Mouse (Mus musculus): ENCODE measurements around the gene Prrx2. TPM values are rescaled to one million over a fixed set of nuclear protein-coding genes. Genes with fewer than 3 reads are reported as not detected.

Gene Prrx2
- total RNA-seq, 1 experiment from 2014 or later: not detected

DNA sequence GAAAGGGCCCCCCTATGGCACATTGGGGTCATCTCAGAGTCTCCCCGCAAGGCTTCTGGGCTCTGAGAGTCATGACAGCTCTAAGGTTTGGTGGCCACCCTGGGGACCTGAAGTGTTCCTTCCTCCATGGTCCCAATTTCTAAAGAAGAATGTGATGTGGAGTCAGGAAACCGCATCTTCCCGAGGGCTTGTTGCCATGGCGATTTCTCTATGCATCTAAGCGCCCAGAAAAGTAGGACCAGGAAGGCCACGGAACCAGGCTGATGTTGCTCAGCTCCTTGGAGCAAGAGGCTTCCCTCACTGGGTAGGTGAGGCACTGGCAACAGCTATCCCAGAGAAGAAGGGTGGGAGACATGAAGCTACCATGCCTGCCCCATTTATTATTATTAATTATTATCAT, 22.3 kb downstream of the Prrx2 start:
- no peak for ATAC-seq (replicated peaks; ENCODE audit: insufficient number of reproducible peaks, low FRiP score, low TSS enrichment, poor library complexity, severe bottlenecking)

DNA sequence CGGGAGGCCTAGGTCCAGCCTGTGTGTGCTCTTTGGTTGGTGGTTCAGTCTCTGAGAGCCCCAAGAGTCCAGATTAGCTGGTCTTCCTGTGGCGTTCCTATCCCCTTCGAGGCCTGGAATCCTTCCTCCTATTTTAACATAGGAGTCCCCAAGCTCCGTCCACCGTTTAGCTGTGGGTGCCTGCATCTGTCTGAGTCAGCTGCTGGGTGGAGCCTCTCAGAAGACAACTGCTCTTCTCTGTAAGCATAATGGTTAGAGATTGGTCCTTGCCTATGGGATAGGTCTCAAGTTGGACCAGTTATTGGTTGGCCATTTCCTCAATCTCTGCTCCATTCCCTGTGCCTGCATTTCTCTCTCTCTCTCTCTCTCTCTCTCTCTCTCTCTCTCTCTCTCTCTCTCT, 25.0 kb downstream of the Prrx2 start:
- ATAC-seq (replicated peaks; ENCODE audit: insufficient number of reproducible peaks, low FRiP score, low TSS enrichment, poor library complexity, severe bottlenecking): no peak

DNA sequence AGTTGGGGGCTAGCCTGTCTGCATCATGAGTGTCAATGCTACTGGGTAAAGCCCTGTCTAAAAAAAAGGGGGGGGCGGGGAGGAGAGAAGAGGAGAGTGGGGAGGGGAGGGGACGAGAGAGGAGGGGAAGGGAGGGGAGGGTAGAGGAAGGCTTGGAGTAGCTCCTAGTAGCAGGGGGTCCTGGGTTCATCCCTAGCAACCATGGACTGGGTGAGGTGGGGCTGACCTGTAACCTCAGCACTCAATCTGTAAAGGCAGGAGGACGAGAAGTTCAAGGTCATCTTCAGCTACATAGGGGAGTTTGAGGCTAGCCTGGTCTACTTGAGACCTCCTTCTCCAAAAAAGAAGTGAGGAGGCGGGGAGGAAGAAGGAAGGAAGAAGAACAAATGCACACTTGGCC, 27.3 kb downstream of the Prrx2 start:
- ATAC-seq (replicated peaks; ENCODE audit: insufficient number of reproducible peaks, low FRiP score, low TSS enrichment, poor library complexity, severe bottlenecking): no peak

DNA sequence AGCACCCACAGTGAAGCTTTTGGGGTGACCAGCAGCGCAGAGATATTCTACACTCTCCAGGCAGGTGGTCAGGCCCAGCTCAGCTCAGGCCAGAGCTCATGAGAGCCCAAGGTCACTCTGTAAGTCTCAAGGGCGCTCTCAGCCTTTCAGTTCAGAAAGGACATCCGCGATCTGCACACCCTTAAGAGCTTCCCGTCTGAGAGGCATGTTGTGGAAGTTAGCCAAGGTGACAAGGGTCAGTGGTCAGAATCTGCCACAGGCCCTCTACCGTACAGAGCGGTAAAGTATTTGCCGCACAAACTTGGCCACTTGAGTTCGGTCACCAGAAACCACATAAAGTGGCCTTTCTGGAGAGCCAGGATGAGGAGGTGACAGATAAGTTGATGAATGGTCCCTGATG, 28.8 kb downstream of the Prrx2 start:
- no peak for ATAC-seq (replicated peaks; ENCODE audit: insufficient number of reproducible peaks, low FRiP score, low TSS enrichment, poor library complexity, severe bottlenecking)

DNA sequence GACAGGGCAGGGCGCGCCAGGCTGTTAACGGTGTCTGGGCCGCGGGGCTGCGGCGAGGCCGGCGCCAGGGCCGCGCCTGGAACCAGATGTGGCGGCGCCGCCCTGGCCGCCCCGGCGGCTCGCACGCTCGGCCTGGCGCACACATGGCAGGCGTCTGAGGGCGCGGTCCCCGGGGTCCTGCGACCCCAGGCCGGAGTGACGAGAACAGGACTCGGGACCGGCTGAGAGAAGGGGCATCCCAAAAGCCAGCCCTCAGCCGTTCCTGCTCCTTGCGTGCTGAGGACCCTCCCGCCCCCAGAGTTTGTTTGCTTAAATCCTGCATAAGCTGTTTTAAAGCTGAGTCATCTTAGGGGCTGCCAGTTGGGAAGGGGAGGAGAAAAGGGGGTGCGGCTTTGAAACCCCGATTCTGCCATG, 30.2 kb downstream of the Prrx2 start:
- no peak for ATAC-seq (replicated peaks; ENCODE audit: insufficient number of reproducible peaks, low FRiP score, low TSS enrichment, poor library complexity, severe bottlenecking)

DNA sequence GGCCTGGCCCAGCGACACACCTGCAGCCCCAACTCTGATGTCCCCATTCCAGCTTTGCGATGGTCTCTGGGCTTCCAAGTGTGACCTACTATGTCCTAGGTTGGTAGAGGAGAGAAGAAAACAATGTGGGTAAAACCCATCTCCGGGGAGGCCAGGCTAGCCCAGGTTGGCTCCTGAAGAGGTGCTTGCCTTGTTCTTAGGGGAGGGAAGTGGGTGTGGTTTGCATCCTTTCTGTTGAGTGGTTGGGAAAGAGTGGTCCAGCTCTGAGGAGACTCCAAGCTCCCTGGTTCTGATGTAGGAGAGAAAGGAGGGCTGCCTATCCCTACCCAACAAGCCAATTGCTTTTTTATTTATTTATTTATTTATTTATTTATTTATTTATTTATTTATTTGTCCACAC, 30.7 kb downstream of the Prrx2 start:
- ATAC-seq (replicated peaks; ENCODE audit: insufficient number of reproducible peaks, low FRiP score, low TSS enrichment, poor library complexity, severe bottlenecking): no peak

DNA sequence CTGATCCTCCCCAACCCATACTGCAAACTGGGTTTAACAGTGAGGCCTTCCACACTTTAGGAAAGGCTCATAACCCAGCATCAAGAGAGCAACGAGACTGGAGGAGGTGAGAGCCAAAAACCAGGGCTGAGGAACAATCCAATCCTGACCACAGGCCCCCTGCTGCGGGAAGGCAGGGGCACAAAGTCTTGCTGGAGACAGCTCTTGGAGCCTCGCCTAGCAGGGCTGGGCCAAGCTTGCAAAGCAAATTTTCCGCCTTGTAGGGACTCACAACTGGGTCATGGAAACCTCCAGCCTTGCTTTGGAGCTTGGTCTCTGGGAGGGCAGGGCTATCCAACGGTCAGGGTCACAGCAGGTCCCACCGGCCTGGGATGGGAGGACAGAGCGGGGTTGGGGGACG, 36.1 kb downstream of the Prrx2 start:
- ATAC-seq (replicated peaks; ENCODE audit: insufficient number of reproducible peaks, low FRiP score, low TSS enrichment, poor library complexity, severe bottlenecking): no peak

DNA sequence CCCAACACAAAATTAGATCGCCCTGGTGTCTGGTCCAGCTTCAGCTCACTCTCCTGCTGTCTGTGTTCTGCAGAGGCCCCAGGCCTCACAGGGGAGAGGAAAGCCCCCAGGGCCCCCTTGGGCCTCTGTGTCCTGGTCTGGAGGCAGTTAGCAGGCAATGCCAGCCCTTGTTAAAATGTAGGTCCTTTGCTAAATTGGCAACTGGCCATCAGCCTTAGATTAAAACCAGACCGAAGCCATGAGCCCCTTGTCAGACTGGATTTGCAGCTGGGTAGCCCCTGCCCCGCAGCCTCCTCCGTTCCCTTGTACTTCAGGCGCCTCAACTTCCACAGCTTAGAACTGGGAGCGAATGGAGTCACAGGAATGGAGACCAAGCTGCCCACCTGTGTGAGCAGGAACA, 37.9 kb downstream of the Prrx2 start:
- ATAC-seq (replicated peaks; ENCODE audit: insufficient number of reproducible peaks, low FRiP score, low TSS enrichment, poor library complexity, severe bottlenecking): no peak

DNA sequence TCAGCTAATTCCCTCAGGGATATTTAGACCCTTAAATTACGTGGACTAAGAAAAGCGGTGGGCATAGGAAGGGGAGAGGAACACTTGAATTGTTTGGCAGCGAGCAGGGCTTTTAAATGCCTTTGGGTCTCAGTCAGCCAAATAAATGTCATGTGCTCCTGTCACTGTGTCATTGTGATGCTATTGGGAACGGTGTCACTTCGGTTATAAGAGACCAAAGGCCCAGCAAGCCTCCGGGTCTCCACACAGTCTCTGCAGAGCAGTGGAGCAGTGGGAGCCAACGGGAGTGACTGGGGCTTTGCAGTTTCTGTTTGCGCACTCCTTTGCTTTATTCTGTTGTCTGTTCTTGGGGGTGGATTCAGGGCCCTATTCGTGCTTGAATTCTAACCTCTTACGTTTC, 39.7 kb downstream of the Prrx2 start:
- no peak for ATAC-seq (replicated peaks; ENCODE audit: insufficient number of reproducible peaks, low FRiP score, low TSS enrichment, poor library complexity, severe bottlenecking)

DNA sequence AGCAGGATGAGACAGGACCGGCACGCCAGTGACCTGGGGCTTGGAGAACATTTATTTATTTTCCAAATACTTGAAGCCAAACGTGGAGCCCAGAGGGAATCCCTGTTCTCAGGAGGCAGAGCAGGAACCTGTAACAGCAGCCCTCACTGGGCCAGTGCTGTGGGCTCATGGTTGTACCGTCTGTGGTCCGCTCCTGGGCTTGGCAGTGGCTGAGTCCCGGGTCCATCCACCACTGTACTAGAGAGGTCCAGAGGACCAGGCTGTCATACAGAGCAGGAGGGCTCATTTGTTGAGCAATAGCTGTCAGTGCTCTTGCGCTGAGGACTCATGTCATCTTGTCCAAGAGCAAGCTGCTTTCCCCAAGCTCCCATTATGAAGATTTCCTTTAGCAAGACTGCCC, 40.3 kb downstream of the Prrx2 start:
- ATAC-seq (replicated peaks; ENCODE audit: insufficient number of reproducible peaks, low FRiP score, low TSS enrichment, poor library complexity, severe bottlenecking): no peak

DNA sequence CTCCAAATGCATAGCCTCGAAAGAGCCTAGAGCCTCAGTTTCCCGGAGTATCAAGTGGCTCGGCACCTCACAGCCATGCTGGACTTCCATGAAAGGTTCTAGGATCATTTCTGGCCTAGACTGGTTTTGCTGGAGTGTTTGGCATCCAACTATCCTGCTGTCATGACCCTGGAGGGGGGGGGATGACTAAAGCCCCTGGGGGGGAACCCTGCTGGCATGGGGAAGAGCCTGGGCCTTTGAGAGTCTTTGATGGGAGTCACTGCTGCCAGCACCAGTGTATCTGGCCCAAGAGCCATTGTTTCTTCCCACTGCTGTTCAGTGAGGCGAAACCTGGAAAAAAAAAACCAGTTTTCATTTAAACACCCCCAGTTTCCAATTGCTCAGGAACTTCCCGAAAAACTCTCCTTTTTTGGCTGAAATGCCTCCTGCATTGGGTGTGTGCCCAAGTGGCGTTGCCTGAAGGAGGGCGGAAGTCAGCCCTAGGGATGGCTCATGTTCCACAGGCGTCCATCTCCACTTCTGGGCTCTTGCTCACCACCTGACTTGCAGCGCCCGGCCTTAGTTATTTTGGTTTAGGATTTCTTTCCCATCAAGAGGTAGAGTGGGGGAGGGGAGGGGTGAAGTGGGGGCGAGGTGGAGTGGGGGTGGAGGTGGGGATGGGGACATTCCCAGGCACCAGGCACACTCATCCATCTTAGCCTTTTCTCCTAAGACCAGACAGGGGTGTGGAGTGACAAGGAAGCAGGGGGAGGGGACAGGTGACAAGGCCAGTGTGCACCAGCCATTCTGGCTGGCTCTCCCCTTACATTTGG, 41.1 kb downstream of the Prrx2 start:
- ATAC-seq (replicated peaks; ENCODE audit: insufficient number of reproducible peaks, low FRiP score, low TSS enrichment, poor library complexity, severe bottlenecking): no peak

DNA sequence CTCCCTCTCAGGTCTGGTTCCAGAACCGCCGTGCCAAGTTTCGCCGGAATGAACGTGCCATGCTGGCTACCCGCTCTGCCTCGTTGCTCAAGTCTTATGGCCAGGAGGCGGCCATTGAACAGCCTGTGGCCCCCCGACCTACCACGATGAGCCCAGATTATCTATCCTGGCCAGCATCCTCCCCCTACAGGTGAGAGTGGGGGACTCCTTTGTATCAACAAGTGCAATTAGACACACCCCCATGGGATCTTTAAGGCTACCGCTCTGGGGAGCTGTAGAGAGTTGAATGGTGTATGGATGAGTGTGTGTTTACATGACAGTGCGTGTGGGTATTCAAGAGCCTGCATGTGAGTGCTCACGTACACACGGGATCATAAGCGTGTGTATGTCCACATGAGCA, 44.7 kb downstream of the Prrx2 start:
- ATAC-seq (replicated peaks; ENCODE audit: insufficient number of reproducible peaks, low FRiP score, low TSS enrichment, poor library complexity, severe bottlenecking): no peak

DNA sequence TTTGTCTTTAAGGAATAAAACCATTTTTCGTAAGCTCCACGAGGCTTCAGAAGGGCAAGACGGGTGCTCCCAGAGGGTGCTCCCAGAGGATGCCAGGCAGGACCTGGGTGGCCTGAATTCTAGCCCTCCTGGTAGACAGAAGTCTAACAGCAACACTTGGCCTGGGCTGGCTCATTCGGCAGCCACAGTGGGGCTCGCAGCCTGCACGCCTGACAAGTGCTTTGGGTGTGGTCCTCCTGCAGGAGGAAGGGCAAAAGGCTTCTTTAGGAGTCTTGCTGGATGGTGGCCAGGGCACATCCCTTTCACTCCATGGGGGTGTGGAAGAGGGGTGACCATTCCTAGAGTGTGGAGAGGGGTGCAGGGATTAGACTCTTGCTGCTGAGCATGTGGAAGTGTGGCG, 46.4 kb downstream of the Prrx2 start:
- no peak for ATAC-seq (replicated peaks; ENCODE audit: insufficient number of reproducible peaks, low FRiP score, low TSS enrichment, poor library complexity, severe bottlenecking)

DNA sequence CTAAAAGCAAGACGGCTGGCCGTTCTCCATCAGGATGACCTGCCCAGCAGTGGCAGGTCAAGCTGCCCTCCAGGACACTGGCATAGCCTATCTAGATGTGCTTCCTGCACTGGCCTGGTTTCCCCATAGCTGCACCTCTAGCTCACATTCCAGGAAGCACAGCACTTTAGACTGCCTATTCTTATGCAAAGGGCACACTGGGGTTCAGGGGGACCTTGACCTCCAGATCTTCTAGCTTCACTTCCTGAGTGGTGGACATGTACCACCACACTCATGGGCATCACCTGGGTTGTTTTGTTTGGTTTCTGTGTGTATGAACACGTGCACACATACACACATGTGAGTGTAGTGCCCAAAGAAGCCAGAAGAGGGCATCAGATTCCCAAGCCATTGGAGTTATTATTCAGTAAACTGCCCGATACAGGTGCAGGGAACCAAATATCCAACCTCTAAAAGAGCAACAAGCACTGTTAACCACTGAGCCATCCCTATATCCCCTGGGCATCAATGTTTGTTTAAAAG, 50.1 kb downstream of the Prrx2 start:
- no peak for ATAC-seq (replicated peaks; ENCODE audit: insufficient number of reproducible peaks, low FRiP score, low TSS enrichment, poor library complexity, severe bottlenecking)

DNA sequence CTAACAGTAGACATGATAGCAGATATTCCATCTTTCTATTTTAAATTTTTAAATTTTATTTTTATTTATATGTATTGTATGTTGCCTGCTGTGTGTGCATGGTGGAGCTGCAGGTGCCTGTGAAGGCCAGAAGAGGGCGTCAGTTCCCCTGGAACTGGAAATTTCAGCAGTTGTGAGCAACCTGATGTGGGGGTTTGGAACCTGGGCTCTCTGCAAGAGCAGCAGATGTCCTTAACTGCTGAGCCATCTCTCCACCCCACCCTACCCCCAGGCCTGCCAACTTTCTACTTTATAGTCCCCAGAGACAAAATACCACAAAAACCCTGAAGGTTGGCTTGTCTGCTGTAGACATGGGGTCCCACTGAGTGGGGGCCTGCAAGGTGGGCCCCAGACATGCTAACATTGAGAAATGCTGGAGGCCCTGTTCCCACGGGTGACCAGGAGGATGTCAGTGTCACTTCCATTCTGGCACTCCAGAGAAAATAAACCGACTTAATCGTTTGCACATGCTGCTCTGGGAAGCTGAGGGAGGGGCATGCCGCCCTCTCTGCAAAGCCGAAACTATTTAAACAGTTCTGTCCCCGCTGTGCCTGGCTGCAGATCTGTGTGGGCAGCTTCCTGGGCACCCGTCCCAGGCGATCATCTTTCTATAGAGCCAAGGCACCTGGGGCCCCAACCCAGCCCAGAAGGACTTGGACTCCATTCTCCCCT, 50.8 kb downstream of the Prrx2 start:
- ATAC-seq (replicated peaks; ENCODE audit: insufficient number of reproducible peaks, low FRiP score, low TSS enrichment, poor library complexity, severe bottlenecking): no peak

DNA sequence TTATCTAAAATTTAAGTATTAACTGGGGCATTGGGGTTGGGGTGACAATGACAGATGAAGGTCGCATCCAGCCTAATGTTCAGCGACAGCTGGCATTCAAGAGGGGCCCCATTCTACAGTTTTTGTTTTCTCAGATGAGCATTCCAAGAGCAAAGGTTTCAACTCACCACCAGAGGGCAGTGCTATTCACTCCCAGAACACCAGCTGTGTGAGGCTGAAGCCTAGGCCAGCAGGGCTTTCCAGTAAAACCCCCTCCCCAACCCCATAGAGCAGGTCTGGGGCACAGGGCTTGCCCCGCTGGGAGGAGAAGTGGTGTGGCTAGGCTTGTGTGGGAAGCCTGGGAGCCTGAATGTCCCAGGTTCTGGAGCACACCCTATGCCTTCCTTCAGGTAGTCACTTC, 56.2 kb downstream of the Prrx2 start:
- ATAC-seq (replicated peaks; ENCODE audit: insufficient number of reproducible peaks, low FRiP score, low TSS enrichment, poor library complexity, severe bottlenecking): 0 out of 2 replicates have a peak, but pooled peaks have one; percentile 38

DNA sequence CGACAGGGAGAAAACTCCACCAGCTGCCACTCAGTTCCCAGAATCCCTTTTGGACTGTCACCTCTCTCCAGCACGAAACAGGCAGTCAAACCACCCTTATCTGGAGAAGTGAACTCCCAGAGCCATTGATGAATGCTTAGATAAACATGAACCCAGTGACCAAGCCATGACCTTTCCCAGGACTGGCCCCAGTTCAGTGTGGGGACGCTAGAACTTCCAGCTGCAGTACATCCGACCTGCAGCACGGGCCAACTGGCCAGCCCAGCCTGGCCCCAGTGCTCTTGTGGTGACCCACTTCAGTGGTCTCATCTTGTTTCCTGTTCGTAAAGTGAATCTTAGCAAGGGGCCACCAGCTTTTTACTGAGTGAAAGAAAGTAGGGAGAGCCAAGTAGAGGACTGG, 58.6 kb downstream of the Prrx2 start:
- no peak for ATAC-seq (replicated peaks; ENCODE audit: insufficient number of reproducible peaks, low FRiP score, low TSS enrichment, poor library complexity, severe bottlenecking)

DNA sequence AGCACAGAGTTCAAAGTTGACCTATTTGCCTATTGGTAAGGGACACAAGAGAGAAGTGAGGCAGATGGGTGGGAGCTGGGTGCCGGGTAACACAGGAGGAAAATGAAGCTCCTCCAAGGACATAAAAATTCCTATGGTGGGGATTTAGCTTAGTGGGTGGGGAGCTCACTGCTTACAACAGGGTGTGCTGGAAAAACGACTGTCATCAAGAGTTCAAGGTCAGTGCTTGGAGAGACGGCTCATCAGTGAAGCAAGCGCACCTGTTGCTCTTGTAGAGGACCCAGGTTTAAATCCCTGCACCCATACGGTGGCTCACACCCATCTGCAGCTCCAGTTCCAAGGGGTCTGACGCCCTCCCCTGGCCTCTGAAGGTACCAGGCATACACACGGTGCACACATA, 59.2 kb downstream of the Prrx2 start:
- no peak for ATAC-seq (replicated peaks; ENCODE audit: insufficient number of reproducible peaks, low FRiP score, low TSS enrichment, poor library complexity, severe bottlenecking)

DNA sequence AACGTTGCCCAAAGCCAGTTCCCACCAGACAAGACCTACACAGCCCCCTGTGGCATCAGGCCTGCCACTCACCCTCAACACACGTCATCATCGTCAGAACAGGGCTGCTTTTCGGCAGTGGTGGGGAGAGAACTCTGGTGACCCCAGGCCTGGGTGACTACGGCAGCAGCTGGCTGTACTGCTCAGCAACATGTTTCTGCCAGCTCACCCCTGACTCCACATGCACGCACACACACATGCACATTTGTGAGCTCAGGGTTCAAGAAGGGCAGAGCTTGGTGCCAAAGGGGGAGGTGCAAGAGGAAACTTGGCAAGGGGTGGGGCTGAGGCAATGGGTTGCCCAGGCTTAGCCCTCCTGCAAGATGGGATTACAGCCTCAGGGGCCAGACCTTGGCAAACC, 62.5 kb downstream of the Prrx2 start:
- no peak for ATAC-seq (replicated peaks; ENCODE audit: insufficient number of reproducible peaks, low FRiP score, low TSS enrichment, poor library complexity, severe bottlenecking)

DNA sequence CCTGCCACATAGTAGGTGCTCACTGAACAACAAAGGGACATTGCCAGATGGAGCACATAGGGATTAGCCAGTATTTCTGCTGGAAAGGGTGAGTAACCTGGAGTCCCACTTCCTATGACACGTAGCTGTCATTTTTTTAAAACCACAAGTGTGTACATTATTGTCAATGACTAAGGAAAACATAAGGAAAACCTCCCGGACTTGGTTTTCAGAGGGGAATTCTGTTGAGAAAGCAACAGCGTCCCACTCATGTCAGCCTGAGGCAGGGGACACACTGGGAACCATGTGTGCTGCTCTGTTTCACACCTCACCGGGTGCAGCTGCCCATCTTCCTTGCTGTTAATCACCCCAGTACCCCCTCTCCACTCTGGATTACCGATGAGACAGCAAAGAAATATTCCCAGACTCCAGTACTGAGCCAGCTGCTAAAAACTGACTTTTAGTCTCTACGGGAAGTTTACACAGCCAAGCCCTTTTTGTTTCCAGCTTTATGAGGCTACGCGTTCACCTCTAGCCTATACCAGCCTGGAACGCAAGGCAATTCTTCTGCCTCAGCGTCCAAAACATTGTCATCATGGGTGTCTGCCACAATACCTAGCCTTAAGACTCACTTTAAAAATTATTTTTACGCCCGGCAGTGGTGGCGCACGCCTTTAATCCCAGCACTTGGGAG, 64.8 kb downstream of the Prrx2 start:
- ATAC-seq (replicated peaks; ENCODE audit: insufficient number of reproducible peaks, low FRiP score, low TSS enrichment, poor library complexity, severe bottlenecking): no peak
